Mouse (Mus musculus) hindbrain, embryonic 15.5 days (tissue): ENCODE results near the gene Golga2. TPM values are rescaled to one million over a fixed set of nuclear protein-coding genes. Genes with fewer than 3 reads are reported as not detected.

Experiments
- ATAC-seq: fragments of 200-750 bp; cut with Nextera tagmentation; 2 replicates; pipeline ENCODE4 v1.8.0; 2017; ENCODE audit warnings: low read depth, moderate number of reproducible peaks, moderate TSS enrichment; ENCODE audit not compliant: low FRiP score
- H3K27ac ChIP-seq: fragments of 300-500 bp; sonication (generic); replicated peaks from 2 replicates; pipeline ENCODE4 v1.5.1; 2015; ENCODE audit warnings: mild to moderate bottlenecking, inconsistent platforms
- H3K27me3 ChIP-seq: fragments of 300-500 bp; sonication (generic); 2 replicates; pipeline ENCODE4 v1.6.1; 2015; ENCODE audit warnings: control low read depth, inconsistent platforms
- H3K36me3 ChIP-seq: fragments of 300-500 bp; sonication (generic); 2 replicates; pipeline ENCODE4 v1.6.1; 2015; ENCODE audit warnings: control low read depth, inconsistent platforms
- H3K4me1 ChIP-seq: fragments of 300-500 bp; sonication (generic); replicated peaks from 2 replicates; pipeline ENCODE4 v1.6.1; 2015; ENCODE audit warnings: control low read depth, inconsistent platforms
- H3K4me2 ChIP-seq: fragments of 300-500 bp; sonication (generic); 2 replicates; pipeline ENCODE4 v1.6.1; 2015; ENCODE audit warnings: moderate library complexity, mild to moderate bottlenecking, inconsistent platforms
- H3K4me3 ChIP-seq: fragments of 300-500 bp; sonication (generic); 2 replicates; pipeline ENCODE4 v1.5.1; 2015; ENCODE audit warnings: mild to moderate bottlenecking, inconsistent platforms
- H3K9ac ChIP-seq: fragments of 300-500 bp; sonication (generic); 2 replicates; pipeline ENCODE4 v1.6.1; 2015; ENCODE audit warnings: inconsistent platforms
- H3K9me3 ChIP-seq: fragments of 300-500 bp; sonication (generic); 2 replicates; pipeline ENCODE4 v1.6.1; 2016; ENCODE audit warnings: control low read depth, inconsistent platforms
- WGBS: fragments of 180-500 bp; shearing (Covaris S2); methylation state at CpG from one replicate; pipeline ENCODE4 v1.1.7; 2015; 5-methylcytosine and 5-hydroxymethylcytosine counted together
- microRNA-seq: library from miRNA; unstranded; fragments of <30 nt; microRNA quantifications from one replicate; pipeline ENCODE4, GENCODE M21; 2016
- polyA plus RNA-seq: library from polyadenylated mRNA; unstranded; fragments of >200 nt; fragmentation: Nextera tagmentation; extraction: Ambion mirVana; gene quantifications from 2 replicates; pipeline ENCODE4 v1.2.1, GENCODE M21; 2015

Gene Golga2
- polyA plus RNA-seq, 1 experiment from 2014 or later, result 31.5 TPM

DNA sequence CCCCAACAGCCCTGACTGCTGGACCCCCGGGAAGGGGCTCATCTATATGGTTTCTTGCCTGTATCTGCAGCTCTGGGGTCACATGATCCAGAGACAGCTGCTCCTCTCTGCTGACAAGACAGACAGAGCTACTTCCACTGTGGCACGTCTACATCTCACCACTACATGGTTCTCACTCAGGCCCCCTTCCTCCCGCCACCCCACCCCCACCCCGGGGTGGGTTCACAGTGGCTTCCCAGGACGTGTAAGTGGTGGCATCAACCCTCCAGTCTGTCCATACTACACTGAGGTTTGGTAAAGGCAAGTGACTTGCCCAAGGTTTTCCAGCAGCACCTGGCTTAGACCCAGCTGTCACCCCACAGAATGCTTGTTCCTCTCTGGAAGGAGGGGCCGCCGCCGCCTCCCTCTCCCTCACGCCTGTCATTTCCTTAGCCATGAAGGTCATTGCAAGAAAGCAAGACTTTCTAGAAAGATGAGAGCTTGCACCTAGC lies 64.3 kb downstream of the Golga2 start:
- peaks cover 8% of the 10 kb centered on the region; the same call in 1 of the 2 replicates for H3K36me3 ChIP-seq
- peak overlapping the region; percentile 90 for H3K9ac ChIP-seq
- H3K4me2 ChIP-seq, result peak overlapping the region; percentile 75
- H3K4me1 ChIP-seq, result peaks cover 35% of the 10 kb centered on the region
- peak overlapping the region; percentile 74 for H3K4me3 ChIP-seq
- WGBS, result 46% methylated on average over 9 of the region's 9 CpGs
- no peaks in the 10 kb centered on the region for H3K27me3 ChIP-seq
- no peaks in the 10 kb centered on the region for H3K9me3 ChIP-seq
- H3K27ac ChIP-seq, result peak overlapping the region; percentile 96
- no peak; the same call in 1 of the 2 replicates for ATAC-seq

GRCm38 (mm10) chr2:32352151-32353006 lies 65.2 kb downstream of the Golga2 start, which contains the start of gene Ciz1:
Gene Ciz1, plus strand, starts transcription at chr2:32352327.
- Histone ChIP-seq H3K27ac (peak within 1 kb of the TSS; percentile 96), H3K4me2 (peak within 1 kb of the TSS; percentile 75), H3K9me3 (no peaks in the 10 kb centered on the region), H3K9ac (peak within 1 kb of the TSS; percentile 90), H3K36me3 (0 out of 2 replicates have a peak, but pooled peaks cover 5% of the 10 kb centered on the region), H3K4me3 (peak within 1 kb of the TSS; percentile 74), H3K4me1 (peaks cover 35% of the 10 kb centered on the region), H3K27me3 (no peaks in the 10 kb centered on the region)
- peak; percentile 68 for ATAC-seq
- WGBS, result 1% methylated on average over 38 of the region's 52 CpGs

GRCm38 (mm10) chr2:32353007-32353542 lies 65.9 kb downstream of the Golga2 start, which contains the start of gene Dnm1:
Gene Dnm1, minus strand, starts transcription at chr2:32353338.
- H3K27ac ChIP-seq, result peak within 1 kb of the TSS; percentile 96
- H3K27me3 ChIP-seq, result no peaks in the 10 kb centered on the region
- peak; percentile 62 for ATAC-seq
- H3K4me1 ChIP-seq, result peaks cover 35% of the 10 kb centered on the region
- peak within 1 kb of the TSS; percentile 74 for H3K4me3 ChIP-seq
- peak within 1 kb of the TSS; percentile 90 for H3K9ac ChIP-seq
- under 1% methylated on average over 63 of the region's 63 CpGs for WGBS
- 0 out of 2 replicates have a peak, but pooled peaks cover under 1% of the 10 kb centered on the region for H3K36me3 ChIP-seq
- no peaks in the 10 kb centered on the region for H3K9me3 ChIP-seq
- peak within 1 kb of the TSS; percentile 75 for H3K4me2 ChIP-seq

DNA sequence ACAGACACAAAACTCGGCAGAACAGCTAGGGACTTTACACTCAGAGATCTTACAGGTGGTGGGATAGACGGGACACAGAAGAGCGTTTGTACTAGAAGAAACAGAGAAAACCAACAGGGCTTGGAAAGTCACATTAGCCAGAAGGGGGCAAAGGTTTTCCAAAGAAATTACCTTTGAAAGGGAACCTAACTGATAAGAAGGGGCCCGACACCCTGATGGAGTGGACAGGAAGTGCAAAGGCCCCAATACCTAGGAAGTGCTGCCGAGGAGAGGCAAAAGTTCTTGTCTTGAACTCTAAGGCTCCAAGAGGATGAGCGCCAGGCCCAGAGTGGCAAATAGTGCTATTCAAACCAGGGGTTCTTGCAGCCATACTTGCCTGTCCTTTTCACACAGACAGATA lies 66.7 kb downstream of the Golga2 start:
- Histone ChIP-seq H3K4me1 (peaks cover 35% of the 10 kb centered on the region), H3K36me3 (no peaks in the 10 kb centered on the region), H3K9me3 (no peaks in the 10 kb centered on the region), H3K4me2 (no peak overlapping the region; the same call in 1 of the 2 replicates), H3K27ac (no peak overlapping the region), H3K9ac (no peak overlapping the region), H3K27me3 (no peaks in the 10 kb centered on the region), H3K4me3 (no peak overlapping the region)
- 73% methylated on average over 6 of the region's 6 CpGs for WGBS
- no peak for ATAC-seq

- Histone ChIP-seq H3K36me3 (no peaks in the 10 kb centered on the region), H3K4me1 (peaks cover 33% of the 10 kb centered on the region), H3K9me3 (no peaks in the 10 kb centered on the region), H3K9ac (no peak overlapping the region), H3K4me3 (no peak overlapping the region), H3K27ac (no peak overlapping the region), H3K4me2 (no peak overlapping the region), H3K27me3 (no peaks in the 10 kb centered on the region)
- 95% methylated on average over 3 of the region's 3 CpGs for WGBS
- ATAC-seq, result no peak
Measured at GRCm38 (mm10) chr2:32354336-32354895, 67.2 kb downstream of the Golga2 start.

GRCm38 (mm10) chr2:32356216-32356615 lies 69.0 kb downstream of the Golga2 start:
- Histone ChIP-seq H3K36me3 (no peaks in the 10 kb centered on the region), H3K4me1 (peaks cover 23% of the 10 kb centered on the region), H3K4me2 (no peak overlapping the region), H3K4me3 (no peak overlapping the region), H3K27ac (no peak overlapping the region), H3K27me3 (no peaks in the 10 kb centered on the region), H3K9me3 (no peaks in the 10 kb centered on the region), H3K9ac (no peak overlapping the region)
- WGBS, result 82% methylated on average over 10 of the region's 10 CpGs
- no peak for ATAC-seq

Small RNA genes within 50 kb of the gene (microRNA-seq; reads per million reads assigned to microRNA genes)
- gene Gm23363 (not detected), gene Mir199b (71.5 reads per million, percentile 47 among the genes with 10 or more reads in this experiment)

Other genes starting within 250 kb of the Golga2 start
- 0.62 and 0.67 TPM in 2 replicates for gene Fam78a, start 202.5 kb upstream of the Golga2 start, polyA plus RNA-seq
- 27.5 and 29.5 TPM in 2 replicates for gene Plpp7, start 191.9 kb upstream of the Golga2 start, polyA plus RNA-seq
- gene Prrc2b, start 136.3 kb upstream of the Golga2 start, polyA plus RNA-seq, result 79.7 and 81.1 TPM in 2 replicates
- 33.1 and 33.6 TPM in 2 replicates for gene Pomt1, start 50.8 kb upstream of the Golga2 start, polyA plus RNA-seq
- gene Uck1, start 27.2 kb upstream of the Golga2 start, polyA plus RNA-seq, result 97.4 and 99.6 TPM in 2 replicates
- 402 and 448 TPM in 2 replicates for gene Swi5, start 691 bp downstream of the Golga2 start, polyA plus RNA-seq
- 48.2 and 60.7 TPM in 2 replicates for gene Ciz1, start 64.9 kb downstream of the Golga2 start, polyA plus RNA-seq
- 77.2 and 86.0 TPM in 2 replicates for gene Dnm1, start 66.0 kb downstream of the Golga2 start, polyA plus RNA-seq
- gene 1110008P14Rik, start 94.6 kb downstream of the Golga2 start, polyA plus RNA-seq, result 156 and 160 TPM in 2 replicates
- gene Lcn2, start 100.9 kb downstream of the Golga2 start, polyA plus RNA-seq, result 0.73 and 1.2 TPM in 2 replicates
- 51.0 and 57.4 TPM in 2 replicates for gene Ptges2, start 108.5 kb downstream of the Golga2 start, polyA plus RNA-seq
- gene Naif1, start 163.1 kb downstream of the Golga2 start, polyA plus RNA-seq, result 4.8 and 5.8 TPM in 2 replicates
- gene Slc25a25, start 164.1 kb downstream of the Golga2 start, polyA plus RNA-seq, result 51.4 and 54.4 TPM in 2 replicates
- gene Fam102a, start 247.9 kb downstream of the Golga2 start, polyA plus RNA-seq, result 7.5 and 9.5 TPM in 2 replicates